Mouse (Mus musculus) kidney, embryonic 16.5 days (tissue): Measurements from ENCODE around the gene Gm29276. TPM values are rescaled to one million over a fixed set of nuclear protein-coding genes. Genes with fewer than 3 reads are reported as not detected.
"Not testable (repeated sequence)": the region's sequence is repeated elsewhere in the genome, so short reads cannot be mapped to it uniquely, and the experiment has no call there.

Source experiments
- ATAC-seq: fragments of 200-750 bp; cut with Nextera tagmentation; 2 replicates; pipeline ENCODE4 v1.8.0; 2017; ENCODE audit warnings: moderate TSS enrichment; ENCODE audit not compliant: low FRiP score, low TSS enrichment
- H3K27ac ChIP-seq: fragments of 300-500 bp; sonication (generic); 2 replicates; pipeline ENCODE4 v1.5.1; 2014; ENCODE audit warnings: low read length
- H3K27me3 ChIP-seq: fragments of 300-500 bp; sonication (generic); 2 replicates; pipeline ENCODE4 v1.6.1; 2014; ENCODE audit warnings: low read length, control low read depth, mixed read lengths; ENCODE audit not compliant: insufficient read depth
- H3K36me3 ChIP-seq: fragments of 300-500 bp; sonication (generic); 2 replicates; pipeline ENCODE4 v1.6.1; 2014; ENCODE audit warnings: low read length, control low read depth, mixed read lengths; ENCODE audit not compliant: insufficient read depth
- H3K4me1 ChIP-seq: fragments of 300-500 bp; sonication (generic); 2 replicates; pipeline ENCODE4 v1.6.1; 2014; ENCODE audit warnings: low read length, control low read depth, mixed read lengths; ENCODE audit not compliant: insufficient read depth
- H3K4me2 ChIP-seq: fragments of 300-500 bp; sonication (generic); replicated peaks from 2 replicates; pipeline ENCODE4 v1.6.1; 2014; ENCODE audit warnings: low read depth, low read length
- H3K4me3 ChIP-seq: fragments of 300-500 bp; sonication (generic); 2 replicates; pipeline ENCODE4 v1.5.1; 2014; ENCODE audit warnings: mild to moderate bottlenecking, low read length
- H3K9ac ChIP-seq: fragments of 300-500 bp; sonication (generic); replicated peaks from 2 replicates; pipeline ENCODE4 v1.6.1; 2014; ENCODE audit warnings: low read length
- H3K9me3 ChIP-seq: fragments of 300-500 bp; sonication (generic); 2 replicates; pipeline ENCODE4 v1.6.1; 2016; ENCODE audit warnings: low read length, control low read depth
- WGBS: fragments of 180-500 bp; shearing (Covaris S2); extraction: QIAGEN DNeasy Blood & Tissue Kit; methylation state at CpG from one replicate; pipeline ENCODE4 v1.1.7; 2014; 5-methylcytosine and 5-hydroxymethylcytosine counted together
- polyA plus RNA-seq: library from polyadenylated mRNA; unstranded; fragments of >200 nt; fragmentation: Nextera tagmentation; extraction: Ambion mirVana; gene quantifications from 2 replicates; pipeline ENCODE4 v1.2.1, GENCODE M21; 2015

Gene Gm29276
- not detected in 2 replicates for polyA plus RNA-seq

DNA sequence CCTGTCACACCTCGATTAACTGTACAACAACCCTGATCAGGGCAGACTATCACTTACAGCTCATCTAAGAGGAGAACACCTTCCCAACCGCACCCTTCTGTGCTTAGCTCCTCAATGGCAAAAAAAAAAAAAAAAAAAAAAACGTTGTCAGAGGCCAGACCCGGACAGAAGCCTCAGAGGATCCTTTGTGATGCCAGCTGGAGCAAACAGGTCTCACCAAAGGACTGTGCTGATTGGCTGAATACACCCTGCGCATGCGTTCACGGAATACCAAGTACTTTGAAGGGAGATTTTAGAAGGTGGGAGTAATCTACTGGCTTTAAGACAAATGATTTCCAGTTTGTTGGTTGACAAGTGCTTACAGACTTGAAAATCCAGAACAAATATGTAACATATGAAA lies at the start of gene Gm29276:
TSS of gene Gm29276 (minus strand) at position 101 of the 400 bp plus-strand sequence.
- H3K9me3 ChIP-seq, ATAC-seq, H3K4me3 ChIP-seq, H3K4me1 ChIP-seq, H3K36me3 ChIP-seq, H3K27ac ChIP-seq, H3K27me3 ChIP-seq, H3K9ac ChIP-seq, H3K4me2 ChIP-seq: not testable (repeated sequence)
- WGBS: no CpG with 5 or more reads among the region's 7 CpGs
